Mouse (Mus musculus): ENCODE data around the gene Brd9. TPM values are rescaled to one million over a fixed set of nuclear protein-coding genes. Genes with fewer than 3 reads are reported as not detected.

Gene Brd9
- polyA plus RNA-seq, 2 experiments, result 10.6 to 16.7 TPM

DNA sequence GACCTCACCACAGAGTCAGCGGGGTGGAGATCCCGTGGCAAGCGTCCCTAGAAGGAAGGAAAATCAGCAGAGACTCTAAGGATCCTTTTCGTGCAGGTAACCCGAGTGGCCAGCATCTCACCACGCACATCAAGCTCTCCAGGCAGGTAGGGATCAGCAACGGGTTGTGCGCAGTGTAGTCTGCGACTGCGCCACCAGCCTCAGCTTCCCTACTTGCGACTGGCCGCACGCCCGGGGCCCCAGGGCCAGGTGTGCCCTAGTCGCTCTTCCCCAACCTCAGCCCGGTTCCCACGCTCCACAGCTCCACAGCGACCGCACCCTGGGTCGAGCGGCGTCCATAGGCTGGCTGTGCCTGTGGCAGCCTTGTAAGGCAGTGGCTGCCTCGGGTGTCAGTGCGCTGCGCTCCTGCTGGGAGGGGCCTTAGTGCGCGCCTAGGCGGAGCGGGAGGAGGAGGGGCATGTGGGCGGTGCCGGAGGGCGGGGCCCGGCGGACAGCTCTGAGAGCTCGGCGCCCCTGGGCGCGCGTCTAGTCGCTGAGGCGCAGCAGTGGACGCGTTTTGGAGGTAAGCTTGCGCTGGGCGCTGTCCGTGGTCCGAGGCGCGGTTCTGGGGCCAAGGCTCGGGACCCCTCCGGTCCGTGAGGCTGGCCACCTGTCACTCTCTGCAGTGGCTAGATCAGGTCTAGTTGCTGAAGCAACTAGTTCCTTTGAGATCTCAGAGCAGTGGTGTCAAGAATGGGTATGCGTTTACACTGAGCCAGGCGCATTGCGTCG is 71.5 kb downstream of the Brd9 start, which contains the start of gene Tppp:
Gene Tppp (plus strand): TSS at position 460 of the 771 bp plus-strand sequence.
- peak within 1 kb of the TSS; percentile 36 to 55 for H3K4me3 ChIP-seq (ENCODE audit: insufficient read depth in 1 of 2, low read depth in 2 of 2, low read length in 2 of 2)
- peaks cover 34% of the 10 kb centered on the region for H3K27me3 ChIP-seq (ENCODE audit: control insufficient read depth, insufficient read depth, low read length)
- peaks cover 3 to 7% of the 10 kb centered on the region in 2 experiments; a peak in 2 of 4 replicates for H3K4me1 ChIP-seq (replicated peaks; ENCODE audit: control insufficient read depth in 2 of 2, insufficient read depth in 2 of 2, low read length in 1 of 2)
- peak; percentile 73 to 80 (median 73) for DNase-seq (ENCODE audit: low read depth in 3 of 3, low spot score in 3 of 3)
- H3K9ac ChIP-seq (replicated peaks), result peak within 1 kb of the TSS; percentile 41; the same call in 1 of the 2 replicates
- TF ChIP-seq EP300 (IDR thresholded peaks at IDR 0.05; ENCODE audit: low read depth) (no peak), CTCF (IDR thresholded peaks at IDR 0.05; ENCODE audit: low read depth) (no peak; the same call in 1 of the 2 replicates)
- 2% methylated on average over 56 of the region's 56 CpGs for WGBS (ENCODE audit: insufficient replicate concordance)
- H3K36me3 ChIP-seq (replicated peaks; ENCODE audit: control insufficient read depth, insufficient read depth, low read depth), result no peaks in the 10 kb centered on the region
- H3K4me2 ChIP-seq (ENCODE audit: low read depth), result peak within 1 kb of the TSS; percentile 65
- ATAC-seq (ENCODE audit: insufficient read depth), result peak; percentile 94
- no peak within 1 kb of the TSS for H3K27ac ChIP-seq
- no peaks in the 10 kb centered on the region for H3K9me3 ChIP-seq (ENCODE audit: control insufficient read depth, low read length)

DNA sequence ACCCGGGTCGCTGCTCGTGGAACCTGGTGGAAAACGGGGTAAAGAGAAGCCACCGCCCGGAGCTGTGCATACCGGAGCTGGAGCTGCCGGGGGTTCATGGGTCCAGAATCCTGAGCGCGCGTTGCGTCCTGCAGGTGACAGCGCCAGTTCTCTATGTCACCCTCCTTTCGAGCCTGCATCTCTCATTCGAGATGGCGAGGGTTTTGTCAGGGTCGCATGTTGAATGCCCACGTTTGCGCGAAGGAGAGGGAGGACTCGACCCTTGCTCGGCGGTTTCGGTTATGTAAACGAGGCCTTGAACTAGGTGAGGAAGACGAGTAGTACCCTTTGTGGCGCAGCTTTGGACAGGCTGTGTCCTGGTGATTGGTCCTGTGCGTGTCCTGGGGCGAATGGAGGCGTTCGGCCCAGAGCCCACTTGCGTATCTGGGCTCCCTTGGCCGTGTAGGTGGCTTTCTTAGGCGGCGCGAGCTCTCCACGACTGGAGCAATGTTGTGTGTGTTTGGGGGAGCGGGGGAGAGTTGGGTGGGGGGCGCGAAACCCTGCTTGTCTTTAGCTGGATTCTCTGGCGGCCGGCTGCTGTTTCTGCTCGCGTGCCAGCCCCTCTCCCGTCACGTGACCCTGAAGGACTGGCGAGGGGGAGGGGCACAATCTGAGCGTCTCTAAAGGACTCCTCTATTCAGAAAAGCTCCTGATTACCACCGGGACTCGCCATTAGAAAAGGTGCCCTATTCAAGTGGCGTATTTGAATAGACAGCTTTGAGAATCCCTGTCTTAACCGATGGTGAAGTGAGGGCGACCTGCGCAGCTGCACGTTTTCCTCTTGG is 72.4 kb downstream of the Brd9 start:
- no peaks in the 10 kb centered on the region for H3K9me3 ChIP-seq (ENCODE audit: control insufficient read depth, low read length)
- TF ChIP-seq CTCF (IDR thresholded peaks at IDR 0.05; ENCODE audit: low read depth) (no peak), EP300 (IDR thresholded peaks at IDR 0.05; ENCODE audit: low read depth) (no peak)
- H3K36me3 ChIP-seq (replicated peaks; ENCODE audit: control insufficient read depth, insufficient read depth, low read depth), result no peaks in the 10 kb centered on the region
- ATAC-seq (ENCODE audit: insufficient read depth), result peak; percentile 8; the same call in 1 of the 2 replicates
- H3K27ac ChIP-seq, result no peak overlapping the region
- H3K9ac ChIP-seq (replicated peaks), result no peak overlapping the region
- peak overlapping the region; percentile 36 to 55 for H3K4me3 ChIP-seq (ENCODE audit: insufficient read depth in 1 of 2, low read depth in 2 of 2, low read length in 2 of 2)
- 1% methylated on average over 55 of the region's 55 CpGs for WGBS (ENCODE audit: insufficient replicate concordance)
- peaks cover under 1 to 6% of the 10 kb centered on the region in 2 experiments; a peak in 2 of 4 replicates for H3K4me1 ChIP-seq (replicated peaks; ENCODE audit: control insufficient read depth in 2 of 2, insufficient read depth in 2 of 2, low read length in 1 of 2)
- peak overlapping the region; percentile 65 for H3K4me2 ChIP-seq (ENCODE audit: low read depth)
- peaks cover 34% of the 10 kb centered on the region for H3K27me3 ChIP-seq (ENCODE audit: control insufficient read depth, insufficient read depth, low read length)
- no peak for DNase-seq (ENCODE audit: low read depth in 3 of 3, low spot score in 3 of 3)

Small RNA genes within 50 kb of the gene (microRNA-seq; reads per million reads assigned to microRNA genes)
- gene Gm25197, result not detected

Other genes starting within 250 kb of the Brd9 start
- 1.2 and 1.4 TPM in 2 replicates for gene Slc6a19, start 232.9 kb upstream of the Brd9 start, polyA plus RNA-seq (2012; rRNA removed)
- gene Slc6a19, start 232.9 kb upstream of the Brd9 start, polyA plus RNA-seq (2014; fragmentation: Nextera tagmentation; extraction: Ambion mirVana), result 1.0 and 1.2 TPM in 2 replicates
- gene Slc12a7, start 204.7 kb upstream of the Brd9 start, polyA plus RNA-seq (2012; rRNA removed), result 9.2 and 9.9 TPM in 2 replicates
- gene Slc12a7, start 204.7 kb upstream of the Brd9 start, polyA plus RNA-seq (2014; fragmentation: Nextera tagmentation; extraction: Ambion mirVana), result 7.8 and 9.8 TPM in 2 replicates
- 0.09 and 0.19 TPM in 2 replicates for gene Nkd2, start 90.2 kb upstream of the Brd9 start, polyA plus RNA-seq (2012; rRNA removed)
- 0.09 and 0.15 TPM in 2 replicates for gene Nkd2, start 90.2 kb upstream of the Brd9 start, polyA plus RNA-seq (2014; fragmentation: Nextera tagmentation; extraction: Ambion mirVana)
- 6.9 and 11.5 TPM in 2 replicates for gene Trip13, start within 50 bp of the Brd9 start, polyA plus RNA-seq (2012; rRNA removed)
- 21.9 TPM in 2 replicates for gene Trip13, start within 50 bp of the Brd9 start, polyA plus RNA-seq (2014; fragmentation: Nextera tagmentation; extraction: Ambion mirVana)
- gene Zdhhc11, start 26.0 kb downstream of the Brd9 start, polyA plus RNA-seq (2012; rRNA removed), result not detected in 2 replicates
- not detected in 2 replicates for gene Zdhhc11, start 26.0 kb downstream of the Brd9 start, polyA plus RNA-seq (2014; fragmentation: Nextera tagmentation; extraction: Ambion mirVana)
- 0.23 and 0.29 TPM in 2 replicates for gene Tppp, start 71.6 kb downstream of the Brd9 start, polyA plus RNA-seq (2012; rRNA removed)
- 0.08 and 0.15 TPM in 2 replicates for gene Tppp, start 71.6 kb downstream of the Brd9 start, polyA plus RNA-seq (2014; fragmentation: Nextera tagmentation; extraction: Ambion mirVana)
- gene Cep72, start 124.5 kb downstream of the Brd9 start, polyA plus RNA-seq (2012; rRNA removed), result 5.2 and 5.5 TPM in 2 replicates
- gene Cep72, start 124.5 kb downstream of the Brd9 start, polyA plus RNA-seq (2014; fragmentation: Nextera tagmentation; extraction: Ambion mirVana), result 8.5 and 8.6 TPM in 2 replicates
- gene Slc9a3, start 183.6 kb downstream of the Brd9 start, polyA plus RNA-seq (2012; rRNA removed), result not detected in 2 replicates
- not detected in 2 replicates for gene Slc9a3, start 183.6 kb downstream of the Brd9 start, polyA plus RNA-seq (2014; fragmentation: Nextera tagmentation; extraction: Ambion mirVana)

All from liver, embryonic 14.5 days (tissue).